Mouse (Mus musculus) MN1 (cell line): Measurements from ENCODE around the gene Ppp6r3.
"Not testable (repeated sequence)": the region's sequence is repeated elsewhere in the genome, so short reads cannot be mapped to it uniquely, and the experiment has no call there.

Source experiments
- DNase-seq: peaks from one replicate; pipeline ENCODE4 v3.0.0-alpha.2; 2016; ENCODE audit warnings: low spot score

Gene Ppp6r3

GRCm38 (mm10) chr19:3576451-3577264 is 1.1 kb upstream of the Ppp6r3 start:
- no peak for DNase-seq

GRCm38 (mm10) chr19:3575276-3575631 is 295 bp downstream of the Ppp6r3 start:
- DNase-seq: peak; percentile 49

- DNase-seq: no peak
Observed at GRCm38 (mm10) chr19:3574593-3575094, 905 bp downstream of the Ppp6r3 start.

- DNase-seq: no peak
Observed at GRCm38 (mm10) chr19:3564309-3564708, 11.2 kb downstream of the Ppp6r3 start.

- DNase-seq: no peak
Observed at GRCm38 (mm10) chr19:3562752-3563151, 12.8 kb downstream of the Ppp6r3 start.

- no peak for DNase-seq
Observed at GRCm38 (mm10) chr19:3562298-3562697, 13.3 kb downstream of the Ppp6r3 start.

- DNase-seq: no peak
Observed at GRCm38 (mm10) chr19:3556169-3556827, 19.3 kb downstream of the Ppp6r3 start.

- no peak for DNase-seq
Observed at GRCm38 (mm10) chr19:3554785-3555184, 20.8 kb downstream of the Ppp6r3 start.

GRCm38 (mm10) chr19:3551573-3552159 is 23.9 kb downstream of the Ppp6r3 start:
- no peak for DNase-seq

GRCm38 (mm10) chr19:3550101-3550500 is 25.4 kb downstream of the Ppp6r3 start:
- DNase-seq: no peak

GRCm38 (mm10) chr19:3549263-3549662 is 26.3 kb downstream of the Ppp6r3 start:
- no peak for DNase-seq

GRCm38 (mm10) chr19:3548311-3548710 is 27.2 kb downstream of the Ppp6r3 start:
- DNase-seq: no peak

GRCm38 (mm10) chr19:3544995-3545394 is 30.6 kb downstream of the Ppp6r3 start:
- DNase-seq: no peak

GRCm38 (mm10) chr19:3542591-3542990 is 33.0 kb downstream of the Ppp6r3 start:
- DNase-seq: no peak

GRCm38 (mm10) chr19:3540997-3541396 is 34.6 kb downstream of the Ppp6r3 start:
- DNase-seq: no peak

- DNase-seq: no peak
Observed at GRCm38 (mm10) chr19:3540254-3540653, 35.3 kb downstream of the Ppp6r3 start.

GRCm38 (mm10) chr19:3539456-3539855 is 36.1 kb downstream of the Ppp6r3 start:
- no peak for DNase-seq

GRCm38 (mm10) chr19:3537658-3538057 is 37.9 kb downstream of the Ppp6r3 start:
- no peak for DNase-seq

GRCm38 (mm10) chr19:3534945-3535344 is 40.6 kb downstream of the Ppp6r3 start:
- DNase-seq: no peak

GRCm38 (mm10) chr19:3533266-3533966 is 42.1 kb downstream of the Ppp6r3 start:
- DNase-seq: not testable (repeated sequence)

- no peak for DNase-seq
Observed at GRCm38 (mm10) chr19:3532717-3533260, 42.8 kb downstream of the Ppp6r3 start.

- DNase-seq: no peak
Observed at GRCm38 (mm10) chr19:3529781-3530180, 45.8 kb downstream of the Ppp6r3 start.
